Mouse (Mus musculus): ENCODE results near the gene Tuft1.

- no peak for TF ChIP-seq POLR2A (IDR thresholded peaks at IDR 0.05; ENCODE audit: extremely low read depth, insufficient read depth, low read length)
- TF ChIP-seq CTCF (IDR thresholded peaks at IDR 0.05; ENCODE audit: extremely low read depth, insufficient read depth, low read length), result no peak
These were observed 93.5 kb downstream of the Tuft1 start for GRCm38 (mm10) chr3:94565127-94565526.

All from cortical plate, adult 2 months (tissue).